Mouse (Mus musculus): ENCODE measurements around the gene Eps8l1. TPM values are rescaled to one million over a fixed set of nuclear protein-coding genes. Genes with fewer than 3 reads are reported as not detected.
A peak's percentile ranks its signal among the peaks of the same experiment; 100 is the strongest.

Gene Eps8l1
- polyA plus RNA-seq, 1 experiment = 0.10 TPM

DNA sequence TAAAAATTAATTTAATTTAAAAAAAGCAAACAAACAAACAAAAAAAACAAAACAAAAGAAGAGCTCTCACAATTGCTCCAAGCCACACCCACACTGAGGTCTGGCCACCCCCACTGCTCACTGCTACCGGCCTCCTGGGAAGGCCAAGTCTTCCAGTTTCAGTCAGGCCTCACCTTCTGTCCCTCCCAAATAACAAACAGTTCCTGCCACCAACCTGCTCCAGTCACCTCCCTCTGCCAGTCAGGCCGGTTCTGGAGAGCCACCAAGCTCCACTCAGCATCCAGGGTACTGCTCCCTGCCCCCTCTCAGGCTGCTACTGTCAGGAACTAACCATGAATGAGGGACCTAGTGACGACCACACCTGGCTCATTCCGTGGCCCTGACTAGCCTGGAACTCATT lies 7.8 kb upstream of the Eps8l1 start:
- Histone ChIP-seq H3K27ac (ENCODE audit: control insufficient read depth, insufficient read depth, low read depth, low read length) (no peak overlapping the region), H3K27me3 (ENCODE audit: control insufficient read depth, insufficient read depth, low read length) (no peaks in the 10 kb centered on the region), H3K4me1 (ENCODE audit: control insufficient read depth, insufficient read depth, low read length) (no peaks in the 10 kb centered on the region; the same call in 1 of the 2 replicates)

DNA sequence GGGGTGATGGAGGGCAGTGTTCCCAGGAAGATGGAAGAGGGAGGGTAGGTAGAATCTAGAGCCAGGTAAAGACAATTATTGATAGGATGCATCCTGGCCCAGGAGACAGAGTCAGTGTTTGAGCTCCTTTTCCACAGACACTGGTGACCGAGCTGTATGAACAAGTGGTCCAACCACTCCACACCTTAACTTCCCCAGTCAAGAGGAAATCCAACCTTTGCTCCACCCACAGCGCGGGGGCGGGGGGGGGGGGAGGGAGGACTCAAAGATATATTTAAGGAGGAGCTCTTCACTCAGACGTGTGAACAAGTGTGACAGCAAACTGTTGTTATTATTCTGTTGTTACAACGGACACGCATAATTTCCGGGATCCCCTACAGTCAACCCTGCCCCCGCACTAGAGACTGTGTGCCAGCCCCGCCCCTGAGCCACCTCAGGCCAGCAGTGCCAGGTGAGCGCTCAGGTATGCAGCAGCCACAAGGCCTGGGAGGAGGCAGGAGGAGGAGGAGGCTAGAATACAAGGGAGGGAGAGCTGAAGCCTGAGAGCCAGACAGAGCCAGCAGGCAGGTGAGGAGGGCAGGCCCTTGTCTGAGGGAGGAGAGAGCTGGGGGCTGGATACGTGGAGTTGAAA lies 3.8 kb downstream of the Eps8l1 start:
- H3K27ac ChIP-seq (ENCODE audit: control insufficient read depth, insufficient read depth, low read depth, low read length) = no peak overlapping the region
- no peak overlapping the region for H3K4me3 ChIP-seq (ENCODE audit: control insufficient read depth, low read depth, low read length)

More for the DNA sequence above, 7.8 kb upstream of the Eps8l1 start:
- Histone ChIP-seq H3K4me3 (ENCODE audit: control insufficient read depth, low read depth, low read length) (no peak overlapping the region), H3K36me3 (ENCODE audit: control insufficient read depth, insufficient read depth, low read length) (no peaks in the 10 kb centered on the region)
- TF ChIP-seq CTCF (IDR thresholded peaks at IDR 0.05; ENCODE audit: control insufficient read depth, insufficient read depth, insufficient replicate concordance, low read depth, low read length) (no peak), POLR2A (IDR thresholded peaks at IDR 0.05; ENCODE audit: control insufficient read depth, low read depth, low read length) (no peak)

DNA sequence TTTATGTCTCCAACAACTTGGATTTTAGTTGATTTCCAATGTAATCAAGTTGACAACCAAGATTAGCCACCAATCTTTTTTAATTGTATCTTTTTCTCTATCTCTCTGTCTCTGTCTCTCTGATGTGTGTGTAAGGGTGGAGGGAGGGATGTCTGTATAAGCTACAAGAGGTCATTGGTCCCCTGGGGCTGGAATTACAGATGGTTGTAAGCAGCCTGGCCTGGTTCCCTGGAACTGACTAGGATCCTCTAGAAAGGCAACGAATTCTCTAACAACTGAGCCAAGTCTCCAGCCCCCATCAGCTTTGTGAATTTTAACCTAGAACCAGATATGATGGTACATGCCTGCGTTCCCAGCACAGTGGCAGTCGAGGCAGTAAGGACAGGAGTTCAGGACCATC lies 7.3 kb downstream of the Eps8l1 start:
- Histone ChIP-seq H3K27ac (ENCODE audit: control insufficient read depth, insufficient read depth, low read depth, low read length) (no peak overlapping the region), H3K4me1 (ENCODE audit: control insufficient read depth, insufficient read depth, low read length) (peaks cover 9% of the 10 kb centered on the region; the same call in 1 of the 2 replicates), H3K4me3 (ENCODE audit: control insufficient read depth, low read depth, low read length) (no peak overlapping the region), H3K36me3 (ENCODE audit: control insufficient read depth, insufficient read depth, low read length) (no peaks in the 10 kb centered on the region), H3K27me3 (ENCODE audit: control insufficient read depth, insufficient read depth, low read length) (no peaks in the 10 kb centered on the region)
- TF ChIP-seq CTCF (IDR thresholded peaks at IDR 0.05; ENCODE audit: control insufficient read depth, insufficient read depth, insufficient replicate concordance, low read depth, low read length) = no peak
- TF ChIP-seq POLR2A (IDR thresholded peaks at IDR 0.05; ENCODE audit: control insufficient read depth, low read depth, low read length) = no peak

More for the DNA sequence above, 3.8 kb downstream of the Eps8l1 start:
- H3K36me3 ChIP-seq (ENCODE audit: control insufficient read depth, insufficient read depth, low read length) = no peaks in the 10 kb centered on the region
- peaks cover 2% of the 10 kb centered on the region; the same call in 1 of the 2 replicates for H3K4me1 ChIP-seq (ENCODE audit: control insufficient read depth, insufficient read depth, low read length)
- H3K27me3 ChIP-seq (ENCODE audit: control insufficient read depth, insufficient read depth, low read length) = no peaks in the 10 kb centered on the region
- TF ChIP-seq POLR2A (IDR thresholded peaks at IDR 0.05; ENCODE audit: control insufficient read depth, low read depth, low read length) = no peak
- TF ChIP-seq CTCF (IDR thresholded peaks at IDR 0.05; ENCODE audit: control insufficient read depth, insufficient read depth, insufficient replicate concordance, low read depth, low read length) = no peak

DNA sequence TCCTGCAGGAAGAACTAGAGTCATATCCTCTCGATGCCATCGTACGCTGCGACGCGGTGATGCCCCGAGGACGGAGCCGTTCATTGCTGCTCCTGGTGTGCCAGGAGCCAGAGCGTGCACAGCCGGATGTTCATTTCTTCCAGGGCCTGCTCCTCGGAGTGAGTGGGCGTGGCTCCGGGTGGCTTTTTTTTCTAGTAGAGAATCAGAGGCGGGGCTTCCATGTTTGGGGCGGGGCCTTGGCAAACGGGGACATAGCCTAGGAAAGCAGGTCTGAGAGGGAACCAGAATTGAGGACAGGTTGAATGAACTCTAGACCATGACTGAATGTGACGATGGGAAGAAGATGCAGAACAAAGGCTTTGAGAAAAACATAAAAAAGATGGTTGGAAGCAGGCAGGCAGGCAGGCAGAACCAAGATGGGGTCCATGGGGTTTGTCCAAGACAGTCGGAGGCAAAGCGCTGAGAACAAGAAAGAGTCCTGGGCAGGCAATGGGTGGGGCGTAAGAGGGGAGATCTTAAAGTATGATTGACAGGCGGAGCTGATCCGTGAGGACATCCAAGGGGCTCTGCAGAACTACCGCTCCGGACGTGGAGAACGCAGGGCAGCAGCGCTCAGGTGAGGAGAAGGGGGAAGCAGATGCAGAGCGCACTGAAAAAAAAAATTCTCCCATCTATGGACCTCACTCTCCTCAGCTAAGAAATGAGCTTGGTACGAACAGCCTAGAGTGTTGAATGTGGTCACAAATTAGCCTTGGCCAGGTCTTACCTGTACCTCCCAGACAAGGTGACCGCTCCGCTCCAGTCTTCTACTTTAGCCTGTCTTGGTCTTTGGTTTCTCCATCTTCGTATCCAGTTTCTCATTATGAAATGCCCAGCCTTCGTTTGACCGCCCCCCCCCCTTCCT lies 10.1 kb downstream of the Eps8l1 start:
- Histone ChIP-seq H3K4me3 (ENCODE audit: control insufficient read depth, low read depth, low read length) (peak overlapping the region; percentile 54), H3K27me3 (ENCODE audit: control insufficient read depth, insufficient read depth, low read length) (no peaks in the 10 kb centered on the region), H3K4me1 (ENCODE audit: control insufficient read depth, insufficient read depth, low read length) (peaks cover 10% of the 10 kb centered on the region; the same call in 1 of the 2 replicates), H3K27ac (ENCODE audit: control insufficient read depth, insufficient read depth, low read depth, low read length) (no peak overlapping the region), H3K36me3 (ENCODE audit: control insufficient read depth, insufficient read depth, low read length) (no peaks in the 10 kb centered on the region)
- no peak for TF ChIP-seq POLR2A (IDR thresholded peaks at IDR 0.05; ENCODE audit: control insufficient read depth, low read depth, low read length)
- no peak for TF ChIP-seq CTCF (IDR thresholded peaks at IDR 0.05; ENCODE audit: control insufficient read depth, insufficient read depth, insufficient replicate concordance, low read depth, low read length)

DNA sequence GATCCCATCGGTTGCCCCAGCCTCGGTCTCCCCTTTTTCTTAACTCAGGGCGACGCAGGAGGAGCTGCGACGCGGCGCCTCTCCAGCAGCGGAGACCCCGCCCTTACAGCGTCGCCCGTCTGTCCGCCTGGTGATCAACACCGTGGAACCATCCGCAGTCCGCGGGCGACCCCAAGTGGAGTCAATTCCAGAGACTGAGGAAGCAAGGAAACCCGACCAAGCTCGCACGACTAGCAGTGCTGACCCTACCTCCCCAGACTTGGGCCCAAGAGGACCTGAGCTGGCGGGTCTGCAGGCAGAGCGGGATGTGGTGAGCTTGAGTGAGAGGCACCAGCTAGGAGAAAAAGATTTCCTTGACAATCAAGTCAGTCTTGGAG lies 10.7 kb downstream of the Eps8l1 start:
- peaks cover 10% of the 10 kb centered on the region; the same call in 1 of the 2 replicates for H3K4me1 ChIP-seq (ENCODE audit: control insufficient read depth, insufficient read depth, low read length)
- H3K27me3 ChIP-seq (ENCODE audit: control insufficient read depth, insufficient read depth, low read length) = no peaks in the 10 kb centered on the region
- no peak overlapping the region; the same call in 1 of the 2 replicates for H3K4me3 ChIP-seq (ENCODE audit: control insufficient read depth, low read depth, low read length)
- TF ChIP-seq CTCF (IDR thresholded peaks at IDR 0.05; ENCODE audit: control insufficient read depth, insufficient read depth, insufficient replicate concordance, low read depth, low read length) (peak; percentile 39; the same call in 1 of the 2 replicates), POLR2A (IDR thresholded peaks at IDR 0.05; ENCODE audit: control insufficient read depth, low read depth, low read length) (no peak)
- H3K36me3 ChIP-seq (ENCODE audit: control insufficient read depth, insufficient read depth, low read length) = no peaks in the 10 kb centered on the region
- H3K27ac ChIP-seq (ENCODE audit: control insufficient read depth, insufficient read depth, low read depth, low read length) = no peak overlapping the region

DNA sequence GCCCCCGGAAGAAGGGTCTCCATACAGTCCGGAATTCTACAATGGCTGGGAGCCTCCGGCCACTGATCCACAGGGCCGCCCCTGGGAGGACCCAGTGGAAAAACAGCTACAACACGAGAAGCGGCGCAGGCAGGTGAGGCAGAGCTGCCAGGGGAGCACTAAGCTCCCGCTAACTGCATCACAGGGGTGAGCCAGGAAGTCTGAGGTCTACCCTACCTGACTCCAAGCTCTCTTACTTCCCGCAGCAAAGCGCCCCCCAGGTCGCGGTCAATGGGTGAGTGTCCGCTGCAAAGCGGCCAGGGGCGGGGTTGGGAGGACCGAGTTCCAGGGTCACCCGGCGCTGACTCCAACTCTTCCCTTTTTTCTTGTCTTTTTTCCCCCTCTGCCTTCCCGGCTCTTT lies 13.5 kb downstream of the Eps8l1 start:
- H3K4me1 ChIP-seq (ENCODE audit: control insufficient read depth, insufficient read depth, low read length) = peaks cover 21% of the 10 kb centered on the region
- H3K27me3 ChIP-seq (ENCODE audit: control insufficient read depth, insufficient read depth, low read length) = no peaks in the 10 kb centered on the region
- TF ChIP-seq CTCF (IDR thresholded peaks at IDR 0.05; ENCODE audit: control insufficient read depth, insufficient read depth, insufficient replicate concordance, low read depth, low read length) = no peak
- no peak for TF ChIP-seq POLR2A (IDR thresholded peaks at IDR 0.05; ENCODE audit: control insufficient read depth, low read depth, low read length)
- H3K27ac ChIP-seq (ENCODE audit: control insufficient read depth, insufficient read depth, low read depth, low read length) = no peak overlapping the region
- no peak overlapping the region for H3K4me3 ChIP-seq (ENCODE audit: control insufficient read depth, low read depth, low read length)
- no peaks in the 10 kb centered on the region for H3K36me3 ChIP-seq (ENCODE audit: control insufficient read depth, insufficient read depth, low read length)
